Mouse (Mus musculus): ENCODE results near the gene Stat6.
A peak's percentile ranks its signal among the peaks of the same experiment; 100 is the strongest.
"Not testable (repeated sequence)": the region's sequence is repeated elsewhere in the genome, so short reads cannot be mapped to it uniquely, and the experiment has no call there.

The Stat6 gene

GRCm38 (mm10) chr10:127652906-127653638, 10.3 kb downstream of the Stat6 start:
- no peak for DNase-seq (ENCODE audit: low read depth)

- DNase-seq (ENCODE audit: low read depth), result peak; percentile 64
These were observed 12.3 kb downstream of the Stat6 start for GRCm38 (mm10) chr10:127654970-127655579.

- DNase-seq (ENCODE audit: low read depth), result not testable (repeated sequence)
These were observed 14.8 kb downstream of the Stat6 start for GRCm38 (mm10) chr10:127657617-127658016.

GRCm38 (mm10) chr10:127658076-127658475, 15.3 kb downstream of the Stat6 start:
- DNase-seq (ENCODE audit: low read depth), result peak; percentile 49

GRCm38 (mm10) chr10:127659551-127659950, 16.8 kb downstream of the Stat6 start:
- no peak for DNase-seq (ENCODE audit: low read depth)

- no peak for DNase-seq (ENCODE audit: low read depth)
These were observed 18.6 kb downstream of the Stat6 start for GRCm38 (mm10) chr10:127661291-127661914.

- DNase-seq (ENCODE audit: low read depth), result peak; percentile 62
These were observed 19.3 kb downstream of the Stat6 start for GRCm38 (mm10) chr10:127661915-127662663.

- DNase-seq (ENCODE audit: low read depth), result no peak
These were observed 20.0 kb downstream of the Stat6 start for GRCm38 (mm10) chr10:127662666-127663253.

- DNase-seq (ENCODE audit: low read depth), result no peak
These were observed 20.8 kb downstream of the Stat6 start for GRCm38 (mm10) chr10:127663590-127663989.

GRCm38 (mm10) chr10:127664166-127664565, 21.4 kb downstream of the Stat6 start:
- DNase-seq (ENCODE audit: low read depth), result no peak

- DNase-seq (ENCODE audit: low read depth), result no peak
These were observed 22.1 kb downstream of the Stat6 start for GRCm38 (mm10) chr10:127664891-127665290.

GRCm38 (mm10) chr10:127665366-127666181, 22.8 kb downstream of the Stat6 start:
- no peak for DNase-seq (ENCODE audit: low read depth)

- DNase-seq (ENCODE audit: low read depth), result peak; percentile 91
These were observed 23.9 kb downstream of the Stat6 start, which contains the start of gene Nemp1 for GRCm38 (mm10) chr10:127666501-127667268. TSS of gene Nemp1 (plus strand) at chr10:127666901.

GRCm38 (mm10) chr10:127667269-127668092, 24.7 kb downstream of the Stat6 start:
- DNase-seq (ENCODE audit: low read depth), result peak; percentile 97

GRCm38 (mm10) chr10:127668093-127669050, 25.6 kb downstream of the Stat6 start, which contains the start of gene Nab2:
TSS of gene Nab2 (minus strand) at chr10:127668568.
- peak; percentile 92 for DNase-seq (ENCODE audit: low read depth)

- DNase-seq (ENCODE audit: low read depth), result no peak
These were observed 26.4 kb downstream of the Stat6 start for GRCm38 (mm10) chr10:127669170-127669569.

GRCm38 (mm10) chr10:127670185-127670584, 27.4 kb downstream of the Stat6 start:
- peak; percentile 43 for DNase-seq (ENCODE audit: low read depth)

GRCm38 (mm10) chr10:127671276-127671675, 28.5 kb downstream of the Stat6 start:
- peak; percentile 53 for DNase-seq (ENCODE audit: low read depth)
